Mouse (Mus musculus) midbrain, embryonic 10.5 days (tissue): ENCODE results near the gene 4933402E13Rik. TPM values are rescaled to one million over a fixed set of nuclear protein-coding genes. Genes with fewer than 3 reads are reported as not detected.

Source experiments
- DNase-seq: peaks from one replicate; pipeline ENCODE4 v3.0.0-alpha.2; 2017; ENCODE audit warnings: low spot score
- H3K27ac ChIP-seq: fragments of 300-500 bp; sonication (generic); replicated peaks from 2 replicates; pipeline ENCODE4 v1.5.1; 2016; ENCODE audit warnings: mild to moderate bottlenecking
- H3K27me3 ChIP-seq: fragments of 300-500 bp; sonication (generic); 2 replicates; pipeline ENCODE4 v1.6.1; 2016; ENCODE audit warnings: low read depth, mild to moderate bottlenecking; ENCODE audit not compliant: poor library complexity, severe bottlenecking
- H3K36me3 ChIP-seq: fragments of 300-500 bp; sonication (generic); 2 replicates; pipeline ENCODE4 v1.6.1; 2016; ENCODE audit warnings: mild to moderate bottlenecking, moderate library complexity
- H3K4me1 ChIP-seq: fragments of 300-500 bp; sonication (generic); 2 replicates; pipeline ENCODE4 v1.6.1; 2016
- H3K4me3 ChIP-seq: fragments of 300-500 bp; sonication (generic); 2 replicates; pipeline ENCODE4 v1.5.1; 2016; ENCODE audit warnings: mild to moderate bottlenecking, moderate library complexity
- H3K9me3 ChIP-seq: fragments of 300-500 bp; sonication (generic); replicated peaks from 2 replicates; pipeline ENCODE4 v1.6.1; 2016; ENCODE audit warnings: mild to moderate bottlenecking
- WGBS: fragments of 180-500 bp; shearing (Covaris S2); methylation state at CpG from one replicate; pipeline ENCODE4 v1.1.7; 2016; 5-methylcytosine and 5-hydroxymethylcytosine counted together
- polyA plus RNA-seq: library from polyadenylated mRNA; unstranded; fragments of >200 nt; fragmentation: Nextera tagmentation; extraction: Ambion mirVana; gene quantifications from 2 replicates; pipeline ENCODE4 v1.2.1, GENCODE M21; 2016

Gene 4933402E13Rik
- polyA plus RNA-seq = not detected in 2 replicates

DNA sequence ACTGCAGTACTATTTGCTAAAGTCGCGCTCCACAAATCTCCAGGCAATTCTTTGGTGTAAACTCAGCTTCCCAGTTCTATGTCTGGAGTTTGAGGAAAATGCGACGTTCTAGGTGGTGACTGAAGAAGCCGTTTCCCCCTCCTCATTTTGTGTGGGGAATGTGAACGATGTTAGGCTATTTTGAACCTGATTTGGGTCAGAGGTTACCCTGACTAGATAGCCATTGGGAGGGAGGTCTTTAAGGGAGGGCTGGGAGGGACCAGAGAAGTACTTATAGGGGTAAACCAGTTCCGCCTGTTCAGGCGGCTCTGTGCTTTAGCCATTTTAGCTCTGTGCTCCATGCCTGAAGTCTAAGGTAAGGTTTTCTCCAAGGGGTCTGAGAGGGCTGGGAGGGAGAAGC lies at the start of gene 4933402E13Rik:
Gene 4933402E13Rik (plus strand): TSS at position 301 of the 400 bp plus-strand sequence.
- WGBS = 89% methylated on average over 8 of the region's 8 CpGs
- Histone ChIP-seq H3K27me3 (no peaks in the 10 kb centered on the region), H3K27ac (no peak within 1 kb of the TSS), H3K4me1 (no peaks in the 10 kb centered on the region), H3K36me3 (no peaks in the 10 kb centered on the region), H3K4me3 (no peak within 1 kb of the TSS), H3K9me3 (no peaks in the 10 kb centered on the region)
- DNase-seq = no peak

Other genes starting within 250 kb of the 4933402E13Rik start
- not detected in 2 replicates for gene 4931400O07Rik, start 184.5 kb downstream of the 4933402E13Rik start, polyA plus RNA-seq